Mouse (Mus musculus) CD8-positive naive resting alpha-beta T cell, adult 57 days (primary cell): ENCODE data around the gene Tex10. TPM values are rescaled to one million over a fixed set of nuclear protein-coding genes. Genes with fewer than 3 reads are reported as not detected.

ENCODE experiments used
- total RNA-seq: library from RNA; stranded (reverse); gene quantifications from one replicate; pipeline ENCODE4 v1.2.4, GENCODE M21; 2023

Tex10 gene
- 70.8 TPM for total RNA-seq

GRCm38 (mm10) chr4:48472792-48473650, at the start of gene Tex10:
Gene Tex10, minus strand, starts transcription at chr4:48473459.

Other genes with a start within 250 kb of the Tex10 start
- gene Erp44, start 193.9 kb downstream of the Tex10 start, total RNA-seq = 43.1 TPM
- 10.1 TPM for gene Invs, start 193.7 kb downstream of the Tex10 start, total RNA-seq
- not detected for gene Msantd3, start 66.5 kb upstream of the Tex10 start, total RNA-seq
- gene Tmeff1, start 111.7 kb upstream of the Tex10 start, total RNA-seq = not detected
- gene Cavin4, start 190.1 kb upstream of the Tex10 start, total RNA-seq = not detected